Mouse (Mus musculus) megakaryocyte, embryonic 14.5 days (primary cell): ENCODE data around the gene Banp.

Experiments
- FLI1 ChIP-seq: IDR thresholded peaks from 2 replicates; pipeline ENCODE4 v1.6.1; 2012; ENCODE audit warnings: low read length, inconsistent platforms, mixed read lengths
- GATA1 ChIP-seq: IDR thresholded peaks from 3 replicates; pipeline ENCODE4 v1.6.1; 2012; ENCODE audit warnings: mixed read lengths, low read length, inconsistent platforms, borderline replicate concordance

DNA sequence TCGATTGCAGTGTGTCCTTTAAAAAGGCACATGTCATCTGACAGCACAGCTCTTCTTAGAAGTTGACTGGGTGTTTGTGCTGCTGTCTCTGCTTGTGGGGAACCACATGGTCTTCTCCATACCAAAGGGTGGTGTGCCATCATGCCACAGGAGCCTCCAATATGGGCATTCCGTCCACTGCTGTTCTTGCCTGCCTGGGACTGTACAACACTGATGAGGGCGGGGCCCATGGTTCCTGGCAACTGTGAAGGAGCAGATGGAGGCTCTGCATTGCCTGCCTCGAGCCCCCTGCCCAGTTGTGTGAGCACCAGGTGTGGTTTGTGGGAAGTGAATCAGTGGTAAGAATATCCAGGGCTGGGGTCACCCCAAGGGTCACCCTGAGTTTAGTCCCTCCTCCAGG, 73.2 kb downstream of the Banp start:
- no peak for TF ChIP-seq FLI1
- TF ChIP-seq GATA1, result no peak
